Mouse (Mus musculus): ENCODE measurements around the gene Abtb2. TPM values are rescaled to one million over a fixed set of nuclear protein-coding genes. Genes with fewer than 3 reads are reported as not detected.
"Not testable (repeated sequence)": the region's sequence is repeated elsewhere in the genome, so short reads cannot be mapped to it uniquely, and the experiment has no call there.

Gene Abtb2
- 13.9 and 16.9 TPM in 2 replicates for total RNA-seq (2014; rRNA removed)
- 6.5 TPM in 2 replicates for polyA plus RNA-seq (2015; fragmentation: Nextera tagmentation; extraction: Ambion mirVana)

- no peaks in the 10 kb centered on the region for H3K9me3 ChIP-seq (ENCODE audit: low read length)
- no peaks in the 10 kb centered on the region; the same call in 1 of the 2 replicates for H3K27me3 ChIP-seq (ENCODE audit: insufficient read depth, low read length)
- H3K36me3 ChIP-seq (ENCODE audit: insufficient read depth): no peaks in the 10 kb centered on the region
- peak; percentile 15; the same call in 1 of the 2 replicates for TF ChIP-seq CTCF (IDR thresholded peaks at IDR 0.05; ENCODE audit: low read depth)
- no peak within 1 kb of the TSS; the same call in 1 of the 2 replicates for H3K27ac ChIP-seq (ENCODE audit: low read depth, low read length)
- 1% methylated on average over 34 of the region's 34 CpGs for WGBS
- peak within 1 kb of the TSS; percentile 41 for H3K9ac ChIP-seq
- ATAC-seq (peak; percentile 97), DNase-seq (peak; percentile 93)
- H3K4me3 ChIP-seq (ENCODE audit: low read depth, low read length): peak within 1 kb of the TSS; percentile 55
- H3K4me1 ChIP-seq (ENCODE audit: insufficient read depth): peaks cover 17% of the 10 kb centered on the region
- peak within 1 kb of the TSS; percentile 99 for H3K4me2 ChIP-seq (ENCODE audit: low read depth)
Measured at GRCm38 (mm10) chr2:103565732-103566422, at the start of gene Abtb2. TSS of gene Abtb2 (plus strand) at chr2:103566310.

GRCm38 (mm10) chr2:103516472-103516871, 49.6 kb upstream of the Abtb2 start:
- WGBS: 76% methylated on average over 1 of the region's 1 CpGs
- no peak for TF ChIP-seq CTCF (IDR thresholded peaks at IDR 0.05; ENCODE audit: low read depth)
- H3K9me3 ChIP-seq (ENCODE audit: low read length): no peaks in the 10 kb centered on the region
- no peak overlapping the region for H3K4me2 ChIP-seq (ENCODE audit: low read depth)
- DNase-seq (no peak), ATAC-seq (no peak)
- H3K4me1 ChIP-seq (ENCODE audit: insufficient read depth): no peaks in the 10 kb centered on the region
- H3K36me3 ChIP-seq (ENCODE audit: insufficient read depth): no peaks in the 10 kb centered on the region
- no peaks in the 10 kb centered on the region for H3K27me3 ChIP-seq (ENCODE audit: insufficient read depth, low read length)
- H3K4me3 ChIP-seq (ENCODE audit: low read depth, low read length): no peak overlapping the region
- no peak overlapping the region for H3K27ac ChIP-seq (ENCODE audit: low read depth, low read length)
- no peak overlapping the region for H3K9ac ChIP-seq

GRCm38 (mm10) chr2:103525596-103525995, 40.5 kb upstream of the Abtb2 start:
- H3K27ac ChIP-seq (ENCODE audit: low read depth, low read length): no peak overlapping the region
- no peak overlapping the region for H3K4me3 ChIP-seq (ENCODE audit: low read depth, low read length)
- H3K27me3 ChIP-seq (ENCODE audit: insufficient read depth, low read length): no peaks in the 10 kb centered on the region
- DNase-seq (no peak), ATAC-seq (no peak)
- H3K4me2 ChIP-seq (ENCODE audit: low read depth): no peak overlapping the region
- H3K9me3 ChIP-seq (ENCODE audit: low read length): no peaks in the 10 kb centered on the region
- no peak for TF ChIP-seq CTCF (IDR thresholded peaks at IDR 0.05; ENCODE audit: low read depth)
- no peaks in the 10 kb centered on the region for H3K36me3 ChIP-seq (ENCODE audit: insufficient read depth)
- WGBS: 94% methylated on average over 1 of the region's 1 CpGs
- no peak overlapping the region for H3K9ac ChIP-seq
- no peaks in the 10 kb centered on the region for H3K4me1 ChIP-seq (ENCODE audit: insufficient read depth)

- WGBS: 4% methylated on average over 2 of the region's 2 CpGs
- Histone ChIP-seq H3K27ac (ENCODE audit: low read depth, low read length) (no peak overlapping the region), H3K4me1 (ENCODE audit: insufficient read depth) (no peaks in the 10 kb centered on the region), H3K36me3 (ENCODE audit: insufficient read depth) (no peaks in the 10 kb centered on the region), H3K4me3 (ENCODE audit: low read depth, low read length) (no peak overlapping the region), H3K27me3 (ENCODE audit: insufficient read depth, low read length) (no peaks in the 10 kb centered on the region), H3K9me3 (ENCODE audit: low read length) (no peaks in the 10 kb centered on the region), H3K4me2 (ENCODE audit: low read depth) (no peak overlapping the region), H3K9ac (no peak overlapping the region)
- ATAC-seq: no peak
- DNase-seq: peak; percentile 48
- TF ChIP-seq CTCF (IDR thresholded peaks at IDR 0.05; ENCODE audit: low read depth): peak; percentile 89
Measured at GRCm38 (mm10) chr2:103547132-103547531, 19.0 kb upstream of the Abtb2 start.

GRCm38 (mm10) chr2:103550301-103550700, 15.8 kb upstream of the Abtb2 start:
- H3K4me3 ChIP-seq (ENCODE audit: low read depth, low read length); DNase-seq; ATAC-seq; H3K27ac ChIP-seq (ENCODE audit: low read depth, low read length); H3K27me3 ChIP-seq (ENCODE audit: insufficient read depth, low read length); H3K9me3 ChIP-seq (ENCODE audit: low read length); H3K9ac ChIP-seq; H3K4me2 ChIP-seq (ENCODE audit: low read depth); H3K36me3 ChIP-seq (ENCODE audit: insufficient read depth); H3K4me1 ChIP-seq (ENCODE audit: insufficient read depth): not testable (repeated sequence)
- WGBS: 92% methylated on average over 2 of the region's 2 CpGs

- no peak for TF ChIP-seq CTCF (IDR thresholded peaks at IDR 0.05; ENCODE audit: low read depth)
- DNase-seq (no peak), ATAC-seq (no peak)
- Histone ChIP-seq H3K27ac (ENCODE audit: low read depth, low read length) (no peak overlapping the region), H3K36me3 (ENCODE audit: insufficient read depth) (no peaks in the 10 kb centered on the region), H3K4me2 (ENCODE audit: low read depth) (no peak overlapping the region), H3K27me3 (ENCODE audit: insufficient read depth, low read length) (no peaks in the 10 kb centered on the region), H3K4me3 (ENCODE audit: low read depth, low read length) (no peak overlapping the region), H3K9ac (no peak overlapping the region), H3K9me3 (ENCODE audit: low read length) (no peaks in the 10 kb centered on the region), H3K4me1 (ENCODE audit: insufficient read depth) (no peaks in the 10 kb centered on the region)
- WGBS: 78% methylated on average over 2 of the region's 2 CpGs
Measured at GRCm38 (mm10) chr2:103554041-103554440, 12.1 kb upstream of the Abtb2 start.

GRCm38 (mm10) chr2:103556125-103556877, 9.8 kb upstream of the Abtb2 start:
- no peaks in the 10 kb centered on the region; the same call in 1 of the 2 replicates for H3K27me3 ChIP-seq (ENCODE audit: insufficient read depth, low read length)
- peak; percentile 40 for TF ChIP-seq CTCF (IDR thresholded peaks at IDR 0.05; ENCODE audit: low read depth)
- H3K4me1 ChIP-seq (ENCODE audit: insufficient read depth): no peaks in the 10 kb centered on the region
- no peak overlapping the region for H3K27ac ChIP-seq (ENCODE audit: low read depth, low read length)
- no peaks in the 10 kb centered on the region for H3K36me3 ChIP-seq (ENCODE audit: insufficient read depth)
- ATAC-seq (no peak), DNase-seq (no peak)
- WGBS: 68% methylated on average over 10 of the region's 10 CpGs
- no peaks in the 10 kb centered on the region for H3K9me3 ChIP-seq (ENCODE audit: low read length)
- no peak overlapping the region for H3K4me2 ChIP-seq (ENCODE audit: low read depth)
- H3K9ac ChIP-seq: no peak overlapping the region
- no peak overlapping the region for H3K4me3 ChIP-seq (ENCODE audit: low read depth, low read length)
